ENCODE assay signal across 23 mouse cellular contexts in genomic region chr9:42578511-42578910, GRCm38 (mm10).
DNase-seq lines count a peak whose midpoint lies in the region; ATAC-seq and TF ChIP-seq lines count a peak whose summit lies in the region.
"Had no signal": no experiment of that assay in that cellular context is flagged by ENCODE, and none has a peak within 500 bp of the region (broad histone marks: within the 10 kb centered on the region; RNA-seq: fewer than 3 reads in every experiment).

No protein-coding gene starts in this region.

- H3K27ac ChIP-seq in kidney, embryonic 14.5 days (ENCODE audit: low read depth, low read length), result no peak overlapping the region
- no peak overlapping the region for H3K27ac ChIP-seq in layer of hippocampus, adult 2 months
- H3K27ac ChIP-seq: embryonic facial prominence, embryonic 13.5 days; forebrain, embryonic 15.5 days; heart, embryonic 10.5 days; limb, embryonic 12.5 days; liver, embryonic 12.5 days; stomach, postnatal 0 days had no signal

- H3K36me3 ChIP-seq in kidney, embryonic 14.5 days (ENCODE audit: control insufficient read depth, insufficient read depth, low read length), result no peaks in the 10 kb centered on the region
- H3K36me3 ChIP-seq: embryonic facial prominence, embryonic 13.5 days; forebrain, embryonic 15.5 days; G1E; heart, embryonic 10.5 days; limb, embryonic 12.5 days; liver, embryonic 12.5 days had no signal

- H3K27me3 ChIP-seq in kidney, embryonic 14.5 days (ENCODE audit: control insufficient read depth, insufficient read depth, low read length), result no peaks in the 10 kb centered on the region
- H3K27me3 ChIP-seq: forebrain, embryonic 15.5 days; liver, embryonic 12.5 days had no signal

- peak; percentile 58 for DNase-seq in kidney, adult 11 months
- DNase-seq in cerebellum, adult 18-20 months, result peak; percentile 81 to 90
- DNase-seq in cerebellum, postnatal 25 days, result peak; percentile 83 to 85
- peak; percentile 51 to 55 for DNase-seq in kidney, postnatal 36 days
- DNase-seq in thymus, postnatal 25 days, result no peak
- no peak for DNase-seq in retina, embryonic 14.5 days (ENCODE audit: low spot score)
- DNase-seq in layer of hippocampus, adult 2 months (ENCODE audit: low spot score in 2 of 2), result no peak
- DNase-seq: adrenal gland, postnatal 25 days; gastrocnemius, postnatal 36 days; heart, postnatal 10 days; lung, adult 2 months; lung, postnatal 36 days; right cerebral cortex, postnatal 4 days; thymus, postnatal 36 days had no signal

- H3K9ac ChIP-seq in kidney, embryonic 14.5 days (ENCODE audit: low read depth, low read length), result no peak overlapping the region
- H3K9ac ChIP-seq: embryonic facial prominence, embryonic 13.5 days; forebrain, embryonic 15.5 days; limb, embryonic 12.5 days; liver, embryonic 12.5 days had no signal

- no peaks in the 10 kb centered on the region for H3K4me1 ChIP-seq in kidney, embryonic 14.5 days (ENCODE audit: control insufficient read depth, insufficient read depth, low read length)
- H3K4me1 ChIP-seq: liver, embryonic 12.5 days had no signal

- H3K9me3 ChIP-seq in kidney, embryonic 14.5 days (ENCODE audit: control insufficient read depth, low read length), result no peaks in the 10 kb centered on the region
- H3K9me3 ChIP-seq: embryonic facial prominence, embryonic 13.5 days; forebrain, embryonic 15.5 days; G1E; heart, embryonic 10.5 days; liver, embryonic 12.5 days had no signal

- ATAC-seq in kidney, embryonic 14.5 days (ENCODE audit: low FRiP score, low TSS enrichment), result no peak
- ATAC-seq: forebrain, embryonic 15.5 days; liver, embryonic 12.5 days; midbrain, embryonic 16.5 days had no signal

- no peak overlapping the region for H3K4me2 ChIP-seq in kidney, embryonic 14.5 days (replicated peaks; ENCODE audit: low read depth, low read length)
- H3K4me2 ChIP-seq: embryonic facial prominence, embryonic 13.5 days; forebrain, embryonic 15.5 days; limb, embryonic 12.5 days; liver, embryonic 12.5 days had no signal

- H3K4me3 ChIP-seq in kidney, embryonic 14.5 days (ENCODE audit: low read length), result no peak overlapping the region
- no peak overlapping the region for H3K4me3 ChIP-seq in layer of hippocampus, adult 2 months
- H3K4me3 ChIP-seq: embryonic facial prominence, embryonic 13.5 days; forebrain, embryonic 15.5 days; heart, embryonic 10.5 days; limb, embryonic 12.5 days; liver, embryonic 12.5 days had no signal

- WGBS in kidney, embryonic 14.5 days, result 83% methylated on average over 7 of the region's 7 CpGs

- no peak for TF ChIP-seq CTCF in layer of hippocampus, adult 2 months (conservative IDR thresholded peaks at IDR 0.05)

Comparison
In these comparisons a context has a peak if more than half of its experiments do, and no peak if none do; other contexts are left out.
1. DNase-seq: peak in kidney, adult 11 months (single experiment), cerebellum, adult 18-20 months (2 of 2), cerebellum, postnatal 25 days (2 of 2) and kidney, postnatal 36 days (2 of 2); none in thymus, postnatal 25 days (single experiment), retina, embryonic 14.5 days (single experiment) and layer of hippocampus, adult 2 months (0 of 2).